Mouse (Mus musculus) layer of hippocampus, adult 8-10 months (tissue): ENCODE results near the gene Eif2ak2. TPM values are rescaled to one million over a fixed set of nuclear protein-coding genes. Genes with fewer than 3 reads are reported as not detected.

Experiments used
- DNase-seq, 2 experiments: peaks; one replicate each; pipeline ENCODE4 v3.0.0; 2022; ENCODE audit warnings: low spot score in 2 of 2
- total RNA-seq, 4 experiments: library from RNA; stranded (reverse); gene quantifications; 2 replicates each; pipeline ENCODE4 v1.2.4; 2022

Eif2ak2 gene
- total RNA-seq, 4 experiments from 2014 or later = 4.2 to 10.4 (median 6.5) TPM

DNA sequence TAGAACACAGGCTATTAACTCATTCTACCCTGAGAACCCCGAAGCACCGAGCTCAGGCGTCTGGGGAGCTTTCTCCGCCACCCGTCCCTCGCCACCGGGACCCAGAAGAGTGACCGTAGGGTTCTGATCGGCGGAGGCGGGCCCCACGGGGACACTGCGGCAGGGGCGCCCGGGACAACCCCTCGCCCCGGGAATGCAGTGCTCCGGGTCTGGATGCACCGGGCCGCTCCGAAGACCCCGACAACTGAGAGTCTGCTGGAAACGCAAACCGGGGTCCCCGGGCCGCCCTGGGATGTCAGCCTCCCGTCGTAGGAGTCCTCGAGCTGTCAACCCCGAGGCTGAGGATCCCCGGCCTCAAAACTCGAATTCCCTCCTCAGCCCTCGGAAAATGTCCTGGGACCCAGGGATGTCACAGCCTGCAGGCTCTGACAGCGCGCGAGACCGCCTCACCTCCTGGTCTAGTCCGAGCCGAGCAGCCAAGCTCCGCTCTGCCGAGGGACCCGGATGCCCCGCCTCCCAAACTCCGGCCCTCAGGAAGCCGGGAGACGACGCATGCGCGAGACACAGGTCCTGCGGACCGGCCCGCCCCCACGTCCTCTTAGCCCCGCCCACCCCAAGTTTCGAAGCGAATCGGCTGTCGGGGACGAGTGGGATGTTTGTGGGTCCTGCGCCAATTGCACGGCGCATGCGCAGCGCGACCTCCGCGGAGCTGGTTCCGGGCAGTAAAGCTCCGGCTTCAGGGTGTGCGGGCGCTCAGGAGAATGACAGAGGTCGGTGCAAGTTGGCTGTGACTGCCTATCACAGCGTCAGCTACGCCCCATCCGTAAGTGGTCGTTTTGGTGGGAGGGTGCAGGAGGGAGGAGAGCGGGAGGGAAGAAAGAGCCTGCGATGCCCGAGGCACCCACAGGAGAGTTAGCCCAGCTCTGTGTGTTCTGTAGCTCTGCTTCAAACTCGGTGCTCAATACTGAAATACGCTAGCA, 47.2 kb downstream of the Eif2ak2 start, which contains the start of the genes Heatr5b and Gpatch11:
Gene Heatr5b (minus strand): TSS at position 509 of the 980 bp plus-strand sequence.
Gene Gpatch11 (plus strand): TSS at position 712 of the 980 bp plus-strand sequence.
- DNase-seq = peak; percentile 95 to 97

DNA sequence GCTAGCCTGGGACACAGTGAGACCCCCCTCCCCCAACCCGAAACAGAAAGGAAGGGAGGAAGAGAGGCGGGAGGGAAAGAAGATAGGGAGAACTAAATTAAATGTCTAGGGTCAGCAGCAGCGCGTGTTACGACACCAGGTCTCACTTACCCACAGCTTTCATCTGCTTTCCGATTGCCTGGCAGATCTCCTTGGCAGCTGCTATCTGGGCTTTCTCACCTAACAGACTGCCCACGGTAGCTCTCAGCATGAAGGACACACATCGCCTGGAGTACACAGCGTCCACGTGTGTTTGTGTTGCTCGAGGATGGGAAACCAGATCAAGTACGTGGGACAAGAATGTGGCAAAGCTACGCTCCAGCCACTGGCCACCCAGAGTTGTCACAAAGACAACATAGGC, 58.0 kb downstream of the Eif2ak2 start:
- DNase-seq = no peak

DNA sequence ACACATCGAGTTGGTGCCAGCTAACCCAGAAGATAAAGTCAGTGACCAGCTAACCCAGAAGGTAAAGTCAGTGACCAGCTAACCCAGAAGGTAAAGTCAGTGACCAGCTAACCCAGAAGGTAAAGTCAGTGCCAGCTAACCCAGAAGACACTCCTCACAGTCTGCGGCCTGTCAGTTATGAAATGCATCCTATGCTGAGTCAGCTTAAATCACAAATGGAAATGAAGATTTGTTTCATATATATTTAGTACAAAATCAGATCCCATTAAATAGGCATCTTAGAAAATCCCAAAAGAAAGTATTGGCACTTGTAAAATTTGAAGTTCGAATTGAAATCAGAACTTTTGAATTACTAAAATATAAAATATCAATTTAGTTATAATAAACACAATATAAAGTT, 72.8 kb downstream of the Eif2ak2 start:
- no peak for DNase-seq

DNA sequence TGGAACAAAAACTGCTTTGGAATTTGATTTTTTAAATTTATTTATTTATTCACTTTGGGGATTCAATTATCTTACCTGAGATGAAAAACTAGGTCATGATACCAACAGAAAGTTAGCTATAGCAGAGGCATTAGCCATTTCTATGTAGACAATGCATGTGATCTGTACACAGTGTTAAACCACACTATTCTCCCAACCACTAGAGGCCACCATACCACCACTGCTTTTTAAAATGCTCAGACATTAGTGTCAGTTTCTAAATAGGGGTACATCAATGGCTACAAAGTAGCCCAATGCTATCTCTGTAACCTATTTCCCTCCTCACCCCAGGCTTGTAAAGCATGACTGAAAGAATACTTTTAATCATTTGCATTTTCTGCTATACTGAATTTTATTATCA, 73.4 kb downstream of the Eif2ak2 start:
- no peak for DNase-seq

Other genes with a start within 250 kb of the Eif2ak2 start
- 10 to 100 TPM; 50.2 to 59.6 (median 54.6) TPM for gene Strn, start 145.4 kb downstream of the Eif2ak2 start, total RNA-seq
- 10 to 100 TPM; 48.9 to 53.8 (median 51.5) TPM for gene Heatr5b, start 47.2 kb downstream of the Eif2ak2 start, total RNA-seq
- 10 to 100 TPM; 33.1 to 47.9 (median 38.7) TPM for gene Gpatch11, start 47.0 kb downstream of the Eif2ak2 start, total RNA-seq
- gene Sult6b1, start 24.4 kb upstream of the Eif2ak2 start, total RNA-seq = under 1 TPM in 1 of 4 experiments, not detected in 3; 0.49 TPM
- 10 to 100 TPM; 25.3 to 28.4 (median 26.6) TPM for gene Cebpzos, start 33.9 kb upstream of the Eif2ak2 start, total RNA-seq
- gene Cebpz, start 54.5 kb upstream of the Eif2ak2 start, total RNA-seq = 10 to 100 TPM; 30.9 to 40.3 (median 34.4) TPM
- 10 to 100 TPM; 52.0 to 63.0 (median 56.5) TPM for gene Ndufaf7, start 54.6 kb upstream of the Eif2ak2 start, total RNA-seq
- gene Prkd3, start 138.2 kb upstream of the Eif2ak2 start, total RNA-seq = 10 to 100 TPM; 13.5 to 16.7 (median 15.2) TPM
- 10 to 100 TPM; 11.6 to 17.3 (median 13.2) TPM for gene Qpct, start 169.3 kb upstream of the Eif2ak2 start, total RNA-seq